Mouse (Mus musculus) embryonic facial prominence, embryonic 13.5 days (tissue): ENCODE results near the gene Gnai3. TPM values are rescaled to one million over a fixed set of nuclear protein-coding genes. Genes with fewer than 3 reads are reported as not detected.
A peak's percentile ranks its signal among the peaks of the same experiment; 100 is the strongest.

ENCODE experiments used
- ATAC-seq: fragments of 200-750 bp; cut with Nextera tagmentation; 2 replicates; pipeline ENCODE4 v1.8.0; 2017; ENCODE audit warnings: low read depth; ENCODE audit not compliant: insufficient number of reproducible peaks, insufficient read depth, low FRiP score, low TSS enrichment
- H3K27ac ChIP-seq: fragments of 300-500 bp; sonication (generic); 2 replicates; pipeline ENCODE4 v1.5.1; 2015; ENCODE audit warnings: moderate library complexity, mild to moderate bottlenecking, inconsistent platforms
- H3K27me3 ChIP-seq: fragments of 300-500 bp; sonication (generic); 2 replicates; pipeline ENCODE4 v1.6.1; 2015; ENCODE audit warnings: mild to moderate bottlenecking, inconsistent platforms
- H3K36me3 ChIP-seq: fragments of 300-500 bp; sonication (generic); 2 replicates; pipeline ENCODE4 v1.6.1; 2015; ENCODE audit warnings: mild to moderate bottlenecking, inconsistent platforms
- H3K4me1 ChIP-seq: fragments of 300-500 bp; sonication (generic); 2 replicates; pipeline ENCODE4 v1.6.1; 2015; ENCODE audit warnings: inconsistent platforms
- H3K4me2 ChIP-seq: fragments of 300-500 bp; sonication (generic); 2 replicates; pipeline ENCODE4 v1.6.1; 2015; ENCODE audit warnings: moderate library complexity, mild to moderate bottlenecking, inconsistent platforms
- H3K4me3 ChIP-seq: fragments of 300-500 bp; sonication (generic); 2 replicates; pipeline ENCODE4 v1.5.1; 2015; ENCODE audit warnings: mild to moderate bottlenecking, inconsistent platforms
- H3K9ac ChIP-seq: fragments of 300-500 bp; sonication (generic); 2 replicates; pipeline ENCODE4 v1.6.1; 2015; ENCODE audit warnings: mild to moderate bottlenecking, inconsistent platforms
- H3K9me3 ChIP-seq: fragments of 300-500 bp; sonication (generic); 2 replicates; pipeline ENCODE4 v1.6.1; 2016; ENCODE audit warnings: inconsistent platforms
- WGBS: fragments of 180-500 bp; shearing (Covaris S2); methylation state at CpG from one replicate; pipeline ENCODE4 v1.1.7; 2015; ENCODE audit warnings: mixed read lengths; 5-methylcytosine and 5-hydroxymethylcytosine counted together
- polyA plus RNA-seq: library from polyadenylated mRNA; unstranded; fragments of >200 nt; fragmentation: Nextera tagmentation; extraction: Ambion mirVana; gene quantifications from 2 replicates; pipeline ENCODE4 v1.2.1, GENCODE M21; 2015

The Gnai3 gene
- polyA plus RNA-seq, 1 experiment from 2014 or later, result 173 TPM

- Histone ChIP-seq H3K4me3 (no peak overlapping the region), H3K36me3 (no peaks in the 10 kb centered on the region), H3K27me3 (no peaks in the 10 kb centered on the region), H3K4me1 (peaks cover 62% of the 10 kb centered on the region), H3K9ac (no peak overlapping the region), H3K27ac (no peak overlapping the region), H3K4me2 (peak overlapping the region; percentile 100; the same call in 1 of the 2 replicates), H3K9me3 (no peaks in the 10 kb centered on the region)
- 84% methylated on average over 3 of the region's 3 CpGs for WGBS
- ATAC-seq, result no peak
Observed at GRCm38 (mm10) chr3:108087329-108087728, 58.6 kb downstream of the Gnai3 start.

GRCm38 (mm10) chr3:108086470-108086979 lies 59.4 kb downstream of the Gnai3 start, which contains the start of gene Ampd2:
Gene Ampd2 (minus strand): TSS chr3:108086651.
- Histone ChIP-seq H3K9me3 (no peaks in the 10 kb centered on the region), H3K27ac (peak within 1 kb of the TSS; percentile 85), H3K9ac (peak within 1 kb of the TSS; percentile 82), H3K4me3 (peak within 1 kb of the TSS; percentile 68), H3K4me2 (peak within 1 kb of the TSS; percentile 100), H3K27me3 (no peaks in the 10 kb centered on the region), H3K4me1 (peaks cover 70% of the 10 kb centered on the region), H3K36me3 (no peaks in the 10 kb centered on the region)
- WGBS, result 1% methylated on average over 29 of the region's 29 CpGs
- 0 out of 2 replicates have a peak, but pooled peaks have one; percentile 1 for ATAC-seq

GRCm38 (mm10) chr3:108085721-108086469 lies 60.1 kb downstream of the Gnai3 start:
- peak overlapping the region; percentile 85 for H3K27ac ChIP-seq
- H3K4me2 ChIP-seq, result peak overlapping the region; percentile 100
- H3K27me3 ChIP-seq, result no peaks in the 10 kb centered on the region
- H3K36me3 ChIP-seq, result no peaks in the 10 kb centered on the region
- H3K4me3 ChIP-seq, result peak overlapping the region; percentile 68
- ATAC-seq, result peak; percentile 43
- H3K9me3 ChIP-seq, result no peaks in the 10 kb centered on the region
- under 1% methylated on average over 31 of the region's 31 CpGs for WGBS
- H3K9ac ChIP-seq, result peak overlapping the region; percentile 82
- H3K4me1 ChIP-seq, result peaks cover 70% of the 10 kb centered on the region

GRCm38 (mm10) chr3:108085281-108085720 lies 60.6 kb downstream of the Gnai3 start:
- no peaks in the 10 kb centered on the region for H3K27me3 ChIP-seq
- no peaks in the 10 kb centered on the region for H3K9me3 ChIP-seq
- peaks cover 5% of the 10 kb centered on the region for H3K36me3 ChIP-seq
- peak; percentile 78 for ATAC-seq
- H3K4me2 ChIP-seq, result peak overlapping the region; percentile 100
- H3K9ac ChIP-seq, result peak overlapping the region; percentile 82
- H3K4me3 ChIP-seq, result peak overlapping the region; percentile 68
- peaks cover 65% of the 10 kb centered on the region for H3K4me1 ChIP-seq
- WGBS, result under 1% methylated on average over 14 of the region's 14 CpGs
- peak overlapping the region; percentile 85 for H3K27ac ChIP-seq

- Histone ChIP-seq H3K36me3 (peaks cover 10% of the 10 kb centered on the region), H3K4me1 (peaks cover 62% of the 10 kb centered on the region), H3K27ac (peak overlapping the region; percentile 85), H3K9me3 (no peaks in the 10 kb centered on the region), H3K9ac (peak overlapping the region; percentile 82), H3K4me3 (peak overlapping the region; percentile 68), H3K27me3 (no peaks in the 10 kb centered on the region), H3K4me2 (peak overlapping the region; percentile 100)
- ATAC-seq, result 0 out of 2 replicates have a peak, but pooled peaks have one; percentile 21
- 17% methylated on average over 13 of the region's 13 CpGs for WGBS
Observed at GRCm38 (mm10) chr3:108084767-108085270, 61.1 kb downstream of the Gnai3 start.

GRCm38 (mm10) chr3:108083904-108084407 lies 62.0 kb downstream of the Gnai3 start:
- Histone ChIP-seq H3K27ac (0 out of 2 replicates have a peak overlapping the region, but pooled peaks have one; percentile 85), H3K9ac (no peak overlapping the region; the same call in 1 of the 2 replicates), H3K4me2 (peak overlapping the region; percentile 100), H3K4me3 (peak overlapping the region; percentile 68), H3K27me3 (no peaks in the 10 kb centered on the region), H3K4me1 (peaks cover 57% of the 10 kb centered on the region), H3K36me3 (peaks cover 18% of the 10 kb centered on the region), H3K9me3 (no peaks in the 10 kb centered on the region)
- no peak for ATAC-seq
- WGBS, result 83% methylated on average over 4 of the region's 4 CpGs

- 34% methylated on average over 2 of the region's 2 CpGs for WGBS
- no peak overlapping the region for H3K4me2 ChIP-seq
- no peak overlapping the region for H3K9ac ChIP-seq
- H3K9me3 ChIP-seq, result no peaks in the 10 kb centered on the region
- no peak overlapping the region for H3K27ac ChIP-seq
- ATAC-seq, result no peak
- no peaks in the 10 kb centered on the region for H3K27me3 ChIP-seq
- no peak overlapping the region for H3K4me3 ChIP-seq
- peaks cover 50% of the 10 kb centered on the region for H3K4me1 ChIP-seq
- H3K36me3 ChIP-seq, result peaks cover 24% of the 10 kb centered on the region
Observed at GRCm38 (mm10) chr3:108083161-108083560, 62.8 kb downstream of the Gnai3 start.

- H3K4me1 ChIP-seq, result peaks cover 46% of the 10 kb centered on the region
- H3K27ac ChIP-seq, result 0 out of 2 replicates have a peak overlapping the region, but pooled peaks have one; percentile 16
Observed at GRCm38 (mm10) chr3:108082251-108082875, 63.6 kb downstream of the Gnai3 start.

GRCm38 (mm10) chr3:108081681-108082080 lies 64.3 kb downstream of the Gnai3 start:
- no peaks in the 10 kb centered on the region for H3K9me3 ChIP-seq
- peak overlapping the region; percentile 44; the same call in 1 of the 2 replicates for H3K9ac ChIP-seq
- H3K4me1 ChIP-seq, result peaks cover 40% of the 10 kb centered on the region
- H3K4me2 ChIP-seq, result peak overlapping the region; percentile 7; the same call in 1 of the 2 replicates
- H3K4me3 ChIP-seq, result no peak overlapping the region
- 71% methylated on average over 4 of the region's 4 CpGs for WGBS
- no peak overlapping the region for H3K27ac ChIP-seq
- peaks cover 36% of the 10 kb centered on the region for H3K36me3 ChIP-seq
- no peaks in the 10 kb centered on the region for H3K27me3 ChIP-seq
- no peak for ATAC-seq

More at GRCm38 (mm10) chr3:108082251-108082875, 63.6 kb downstream of the Gnai3 start:
- WGBS, result 72% methylated on average over 1 of the region's 1 CpGs
- peak overlapping the region; percentile 7; the same call in 1 of the 2 replicates for H3K4me2 ChIP-seq
- H3K27me3 ChIP-seq, result no peaks in the 10 kb centered on the region
- H3K4me3 ChIP-seq, result no peak overlapping the region
- H3K9ac ChIP-seq, result peak overlapping the region; percentile 44
- H3K36me3 ChIP-seq, result peaks cover 29% of the 10 kb centered on the region
- no peak for ATAC-seq
- H3K9me3 ChIP-seq, result no peaks in the 10 kb centered on the region

- Histone ChIP-seq H3K9me3 (no peaks in the 10 kb centered on the region), H3K36me3 (peaks cover 80% of the 10 kb centered on the region)
- 93% methylated on average over 9 of the region's 9 CpGs for whole genome bisulfite sequencing
Observed at GRCm38 (mm10) chr3:108076836-108077235, 69.1 kb downstream of the Gnai3 start.

GRCm38 (mm10) chr3:108072983-108073569 lies 72.9 kb downstream of the Gnai3 start:
- 78% methylated on average over 10 of the region's 10 CpGs for WGBS
- H3K4me3 ChIP-seq, result no peak overlapping the region
- no peak overlapping the region for H3K9ac ChIP-seq
- H3K27ac ChIP-seq, result no peak overlapping the region
- peaks cover 56% of the 10 kb centered on the region for H3K36me3 ChIP-seq
- H3K27me3 ChIP-seq, result no peaks in the 10 kb centered on the region
- H3K9me3 ChIP-seq, result no peaks in the 10 kb centered on the region
- H3K4me1 ChIP-seq, result peaks cover 5% of the 10 kb centered on the region; the same call in 1 of the 2 replicates
- no peak overlapping the region for H3K4me2 ChIP-seq
- ATAC-seq, result no peak

More at GRCm38 (mm10) chr3:108076836-108077235, 69.1 kb downstream of the Gnai3 start:
- no peaks in the 10 kb centered on the region for H3K27me3 ChIP-seq
- H3K4me1 ChIP-seq, result peaks cover 3% of the 10 kb centered on the region; the same call in 1 of the 2 replicates
- H3K27ac ChIP-seq, result no peak overlapping the region
- H3K4me2 ChIP-seq, result no peak overlapping the region
- H3K9ac ChIP-seq, result no peak overlapping the region
- ATAC-seq, result no peak
- H3K4me3 ChIP-seq, result no peak overlapping the region
